9 mouse cellular contexts compared by ENCODE assay signal in genomic region chr10:127516576-127517260, GRCm38 (mm10). TPM values are rescaled to one million over a fixed set of nuclear protein-coding genes. Genes with fewer than 3 reads are reported as not detected.
DNase-seq lines count a peak whose midpoint lies in the region; TF ChIP-seq lines count a peak whose summit lies in the region.
"Had no signal": no experiment of that assay in that cellular context is flagged by ENCODE, and none has a peak within 500 bp of the region (broad histone marks: within the 10 kb centered on the region; RNA-seq: fewer than 3 reads in every experiment).

No protein-coding gene starts in this region.

- TF ChIP-seq EP300 in ES-Bruce4 (IDR thresholded peaks at IDR 0.05; ENCODE audit: insufficient read depth, low read depth, low read length) = peak; percentile 78

- no peak for TF ChIP-seq CTCF in ES-Bruce4 (IDR thresholded peaks at IDR 0.05; ENCODE audit: low read depth, low read length)
- TF ChIP-seq CTCF in liver, adult 2 months (IDR thresholded peaks at IDR 0.05; ENCODE audit: low read depth, low read length) = no peak

- H3K79me2 ChIP-seq in liver, adult 2 months (ENCODE audit: control insufficient read depth, insufficient read depth, low read length) = peaks cover 6% of the 10 kb centered on the region; the same call in 1 of the 2 replicates

- H3K27me3 ChIP-seq in ES-Bruce4 (ENCODE audit: control insufficient read depth, insufficient read depth, low read length, poor library complexity, severe bottlenecking) = no peaks in the 10 kb centered on the region
- no peaks in the 10 kb centered on the region; the same call in 1 of the 2 replicates for H3K27me3 ChIP-seq in liver, adult 2 months (ENCODE audit: control insufficient read depth, insufficient read depth, low read length)

- 23% methylated on average over 30 of the region's 30 CpGs for WGBS in liver, adult 2 months

- no peaks in the 10 kb centered on the region for H3K9me3 ChIP-seq in ES-Bruce4 (replicated peaks; ENCODE audit: control insufficient read depth, insufficient read depth, low read length, poor library complexity, severe bottlenecking)

- peaks cover 9% of the 10 kb centered on the region for H3K36me3 ChIP-seq in ES-Bruce4 (ENCODE audit: control insufficient read depth, insufficient read depth, low read length, poor library complexity, severe bottlenecking)
- peaks cover 11% of the 10 kb centered on the region; the same call in 1 of the 2 replicates for H3K36me3 ChIP-seq in liver, adult 2 months (ENCODE audit: control insufficient read depth, insufficient read depth, low read length)

- TF ChIP-seq POLR2A in ES-Bruce4 (IDR thresholded peaks at IDR 0.05; ENCODE audit: insufficient read depth, low read length) = no peak
- TF ChIP-seq POLR2A in liver, adult 2 months (IDR thresholded peaks at IDR 0.05; ENCODE audit: extremely low read depth, insufficient read depth, low read length) = no peak

- intact Hi-C loops in heart, postnatal 25 days (cut with DNase I) = no loop called here

- peaks cover 7% of the 10 kb centered on the region for H3K4me1 ChIP-seq in ES-Bruce4 (ENCODE audit: control insufficient read depth, insufficient read depth, low read length)
- peaks cover 23% of the 10 kb centered on the region for H3K4me1 ChIP-seq in liver, adult 2 months (ENCODE audit: control insufficient read depth, insufficient read depth, low read length)

- no peak overlapping the region for H3K27ac ChIP-seq in ES-Bruce4 (ENCODE audit: insufficient read depth, low read length)
- peak overlapping the region; percentile 80 for H3K27ac ChIP-seq in liver, adult 2 months (replicated peaks; ENCODE audit: insufficient read depth, low read depth, low read length)

- H3K9ac ChIP-seq in ES-Bruce4 (ENCODE audit: low read depth, poor library complexity, severe bottlenecking) = no peak overlapping the region
- peak overlapping the region; percentile 67 for H3K9ac ChIP-seq in liver, adult 2 months (ENCODE audit: low read depth, low read length)

- peak overlapping the region; percentile 31; the same call in 1 of the 2 replicates for H3K4me3 ChIP-seq in ES-Bruce4 (ENCODE audit: low read depth, low read length)
- peak overlapping the region; percentile 36 for H3K4me3 ChIP-seq in liver, adult 2 months (ENCODE audit: insufficient read depth, low read depth, low read length)

- peak; percentile 75 for DNase-seq in MN1 (ENCODE audit: low spot score)
- DNase-seq in heart, postnatal 25 days (ENCODE audit: low spot score) = peak; percentile 46
- peak; percentile 74 for DNase-seq in liver, adult 2 months (ENCODE audit: extremely low read depth, low read depth, low spot score)
- DNase-seq in retina, embryonic 14.5 days (ENCODE audit: low spot score) = peak; percentile 88
- DNase-seq in layer of hippocampus, adult 9-10 months (ENCODE audit: low spot score) = no peak
- DNase-seq in layer of hippocampus, adult 18-20 months (ENCODE audit: low spot score in 2 of 2) = no peak
- no peak for DNase-seq in right cerebral cortex, postnatal 36 days (ENCODE audit: low spot score in 2 of 2)

RNA-seq across cellular contexts. Expression of gene Ndufa4l2, which starts 2.0 kb away (rescaled TPM):
- 5.4 and 5.7 TPM in 2 replicates for polyA plus RNA-seq in ES-Bruce4 (2011; ENCODE audit: insufficient read depth, insufficient read length, low read depth, missing spikeins)
- 10 to 100 TPM; 22.6 to 33.1 TPM for total RNA-seq in heart, postnatal 25 days (2021)
- 0.09 and 0.40 TPM in 2 replicates for total RNA-seq in liver, adult 2 months (2014; rRNA removed)
- 4.0 and 4.4 TPM in 2 replicates for polyA plus RNA-seq in liver, adult 2 months (2012; rRNA removed)
- 1 to 10 TPM; 3.6 to 3.8 TPM for total RNA-seq in layer of hippocampus, adult 18-20 months (2021)
- total RNA-seq: common myeloid progenitor, adult 5-6 weeks had no signal

RNA-seq across cellular contexts. Expression of gene Shmt2, which starts 5.5 kb away (rescaled TPM):
- polyA plus RNA-seq in ES-Bruce4 (2011; ENCODE audit: insufficient read depth, insufficient read length, low read depth, missing spikeins) = 67.4 and 68.2 TPM in 2 replicates
- total RNA-seq in heart, postnatal 25 days (2021) = 10 to 100 TPM; 44.3 TPM
- 130 and 154 TPM in 2 replicates for total RNA-seq in liver, adult 2 months (2014; rRNA removed)
- 309 and 324 TPM in 2 replicates for polyA plus RNA-seq in liver, adult 2 months (2012; rRNA removed)
- 10 to 100 TPM; 24.2 to 25.3 TPM for total RNA-seq in layer of hippocampus, adult 18-20 months (2021)

RNA-seq across cellular contexts. Expression of gene Stac3, which starts 15.2 kb away (rescaled TPM):
- polyA plus RNA-seq in ES-Bruce4 (2011; ENCODE audit: insufficient read depth, insufficient read length, low read depth, missing spikeins) = 1.9 and 2.6 TPM in 2 replicates
- under 1 TPM; 0.22 to 0.70 TPM for total RNA-seq in heart, postnatal 25 days (2021)
- 0.20 and 0.37 TPM in 2 replicates for total RNA-seq in liver, adult 2 months (2014; rRNA removed)
- polyA plus RNA-seq in liver, adult 2 months (2012; rRNA removed) = 0.42 and 0.49 TPM in 2 replicates
- total RNA-seq in layer of hippocampus, adult 18-20 months (2021) = 1 to 10 TPM; 2.4 to 3.5 TPM
- total RNA-seq: common myeloid progenitor, adult 5-6 weeks had no signal

RNA-seq across cellular contexts. Expression of gene Nxph4, which starts 17.6 kb away (rescaled TPM):
- 0.79 TPM in 1 of 2 replicates, not detected in the other for polyA plus RNA-seq in ES-Bruce4 (2011; ENCODE audit: insufficient read depth, insufficient read length, low read depth, missing spikeins)
- total RNA-seq in heart, postnatal 25 days (2021) = under 1 TPM; 0.31 to 0.34 TPM
- total RNA-seq in liver, adult 2 months (2014; rRNA removed) = not detected in 2 replicates
- polyA plus RNA-seq in liver, adult 2 months (2012; rRNA removed) = 0.05 TPM in 1 of 2 replicates, not detected in the other
- total RNA-seq in layer of hippocampus, adult 18-20 months (2021) = 1 to 10 TPM; 1.2 to 1.3 TPM
- total RNA-seq: common myeloid progenitor, adult 5-6 weeks had no signal

Comparison
In these comparisons a context has a peak if more than half of its experiments do, and no peak if none do; other contexts are left out.
1. DNase-seq: peak in MN1 (single experiment), heart, postnatal 25 days (single experiment), liver, adult 2 months (single experiment) and retina, embryonic 14.5 days (single experiment); none in layer of hippocampus, adult 9-10 months (single experiment), layer of hippocampus, adult 18-20 months (0 of 2) and right cerebral cortex, postnatal 36 days (0 of 2).
2. RNA of gene Ndufa4l2, which starts 2.0 kb away (total RNA-seq): 22.6 to 33.1 TPM in heart, postnatal 25 days; 3.6 to 3.8 TPM in layer of hippocampus, adult 18-20 months and 0.09 to 0.40 TPM in liver, adult 2 months; every median in the first group is over 4 times any median in the second.